Mouse (Mus musculus): Measurements from ENCODE around the gene Srsf6. TPM values are rescaled to one million over a fixed set of nuclear protein-coding genes. Genes with fewer than 3 reads are reported as not detected.
A peak's percentile ranks its signal among the peaks of the same experiment; 100 is the strongest.

Gene Srsf6
- polyA plus RNA-seq, 1 experiment from 2014 or later, result 254 TPM

DNA sequence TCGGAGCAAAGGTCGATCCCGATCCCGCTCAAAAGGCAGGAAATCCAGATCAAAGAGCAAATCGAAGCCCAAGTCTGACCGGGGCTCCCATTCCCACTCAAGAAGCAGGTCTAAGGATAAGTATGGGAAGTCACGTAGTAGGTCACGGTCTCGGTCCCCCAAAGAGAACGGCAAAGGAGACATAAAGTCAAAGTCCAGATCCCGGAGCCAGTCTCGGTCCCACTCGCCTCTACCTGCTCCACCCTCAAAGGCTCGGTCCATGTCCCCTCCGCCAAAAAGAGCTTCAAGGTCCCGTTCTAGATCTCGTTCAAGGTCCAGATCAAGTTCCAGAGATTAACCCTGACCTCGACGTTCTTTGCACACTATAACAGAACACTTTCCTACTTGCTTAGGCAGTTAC is 3.1 kb downstream of the Srsf6 start:
- no peak for ATAC-seq (ENCODE audit: insufficient number of reproducible peaks, insufficient read depth, low FRiP score, low TSS enrichment, low read depth)
- H3K9me3 ChIP-seq, result no peaks in the 10 kb centered on the region
- H3K9ac ChIP-seq, result no peak overlapping the region
- peaks cover 60% of the 10 kb centered on the region for H3K36me3 ChIP-seq
- no peak overlapping the region for H3K4me2 ChIP-seq
- H3K27me3 ChIP-seq, result peaks cover 4% of the 10 kb centered on the region
- H3K4me1 ChIP-seq, result peaks cover 9% of the 10 kb centered on the region
- no peak overlapping the region for H3K27ac ChIP-seq
- H3K4me3 ChIP-seq, result no peak overlapping the region
- 92% methylated on average over 19 of the region's 19 CpGs for WGBS

DNA sequence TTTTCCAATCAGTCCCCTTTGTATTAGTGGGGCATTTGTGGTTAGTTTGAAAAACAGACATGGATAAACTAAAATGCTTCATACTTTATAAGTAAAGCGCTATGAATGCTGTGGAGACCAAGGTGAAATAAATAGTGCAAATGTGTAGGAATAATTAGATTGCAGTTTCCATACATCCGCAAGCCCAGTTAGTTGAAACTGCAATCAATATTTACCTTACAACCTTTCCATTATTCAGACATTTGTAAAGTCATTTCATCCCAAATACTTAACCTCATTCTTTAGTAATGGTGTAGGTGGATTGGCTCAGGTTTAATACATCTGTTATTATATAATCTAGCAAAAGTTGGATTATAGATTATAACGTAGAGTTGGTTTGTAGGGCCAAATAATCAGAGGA is 4.4 kb downstream of the Srsf6 start:
- no peaks in the 10 kb centered on the region for H3K27me3 ChIP-seq
- no peak overlapping the region for H3K4me2 ChIP-seq
- 97% methylated on average over 3 of the region's 3 CpGs for WGBS
- H3K9me3 ChIP-seq, result no peaks in the 10 kb centered on the region
- ATAC-seq (ENCODE audit: insufficient number of reproducible peaks, insufficient read depth, low FRiP score, low TSS enrichment, low read depth), result no peak
- H3K4me1 ChIP-seq, result peaks cover 9% of the 10 kb centered on the region
- no peak overlapping the region for H3K27ac ChIP-seq
- H3K9ac ChIP-seq, result no peak overlapping the region
- no peak overlapping the region for H3K4me3 ChIP-seq
- peaks cover 68% of the 10 kb centered on the region for H3K36me3 ChIP-seq

DNA sequence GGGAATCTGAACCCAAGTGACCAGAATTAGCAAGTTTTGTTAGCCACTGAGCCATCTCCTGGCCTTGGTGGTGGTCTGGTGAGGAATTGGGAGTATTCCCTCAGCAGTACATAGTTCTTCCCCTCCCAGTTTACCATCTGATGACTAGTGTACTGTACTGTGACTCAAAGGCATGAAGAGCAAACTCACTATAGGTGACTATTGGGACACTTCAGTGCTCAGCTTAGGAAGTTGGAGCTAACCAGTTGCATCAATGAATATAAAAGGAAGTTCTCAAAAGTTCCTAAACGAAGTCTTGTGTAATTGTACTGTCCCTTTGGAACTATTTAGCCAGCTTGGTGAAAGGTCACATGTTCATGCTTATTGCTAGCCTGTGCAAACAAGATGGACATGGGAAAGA is 8.2 kb downstream of the Srsf6 start:
- no peak overlapping the region for H3K4me2 ChIP-seq
- H3K27me3 ChIP-seq, result peaks cover 30% of the 10 kb centered on the region
- H3K36me3 ChIP-seq, result peaks cover 49% of the 10 kb centered on the region
- no peak overlapping the region for H3K4me3 ChIP-seq
- no peak for ATAC-seq (ENCODE audit: insufficient number of reproducible peaks, insufficient read depth, low FRiP score, low TSS enrichment, low read depth)
- WGBS, result 71% methylated on average over 1 of the region's 1 CpGs
- H3K27ac ChIP-seq, result no peak overlapping the region
- peaks cover 19% of the 10 kb centered on the region for H3K4me1 ChIP-seq
- H3K9me3 ChIP-seq, result no peaks in the 10 kb centered on the region
- H3K9ac ChIP-seq, result no peak overlapping the region

DNA sequence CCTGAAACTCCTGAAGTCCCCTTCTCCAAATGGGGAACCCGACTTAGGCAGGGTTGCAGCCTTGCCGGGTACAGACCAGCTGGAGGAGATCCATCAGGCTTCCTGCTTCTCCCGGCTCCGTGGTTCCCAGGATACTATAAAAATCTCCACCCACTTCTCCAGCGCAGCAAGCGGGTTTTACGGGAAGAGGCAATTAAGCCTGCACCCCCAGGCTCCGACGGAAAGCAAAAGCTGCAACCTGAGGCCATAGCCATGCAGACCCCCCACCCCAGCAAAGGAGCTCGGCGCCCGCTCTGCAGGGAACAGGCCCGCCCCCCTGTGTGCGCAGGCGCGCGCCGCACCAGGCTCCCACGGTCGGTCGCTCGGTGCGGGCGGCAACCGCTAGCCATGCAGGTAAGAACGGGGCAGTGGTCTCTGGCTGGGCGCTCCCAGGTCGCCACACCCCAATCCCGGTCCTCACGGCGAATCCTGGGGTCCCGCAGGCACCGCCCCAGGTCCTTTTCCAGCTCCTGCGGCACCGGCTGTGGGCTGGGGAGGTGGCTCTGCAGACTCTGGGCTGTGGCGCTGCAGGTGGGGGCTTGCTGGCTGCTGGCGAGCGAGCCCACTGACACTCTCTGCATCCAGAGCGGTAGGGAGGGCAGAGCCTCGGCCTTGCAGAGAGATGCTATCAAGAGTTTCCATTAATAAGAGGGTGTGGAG is 12.0 kb downstream of the Srsf6 start, which contains the start of gene L3mbtl1:
L3mbtl1 (plus strand) TSS at position 325 of the 699 bp plus-strand sequence.
- Histone ChIP-seq H3K36me3 (peaks cover 19% of the 10 kb centered on the region), H3K9me3 (no peaks in the 10 kb centered on the region), H3K27ac (no peak within 1 kb of the TSS), H3K4me2 (peak within 1 kb of the TSS; percentile 99), H3K27me3 (peaks cover 36% of the 10 kb centered on the region), H3K9ac (peak within 1 kb of the TSS; percentile 71), H3K4me1 (peaks cover 19% of the 10 kb centered on the region), H3K4me3 (peak within 1 kb of the TSS; percentile 57)
- ATAC-seq (ENCODE audit: insufficient number of reproducible peaks, insufficient read depth, low FRiP score, low TSS enrichment, low read depth), result 0 out of 2 replicates have a peak, but pooled peaks have one; percentile 23
- under 1% methylated on average over 40 of the region's 40 CpGs for WGBS

DNA sequence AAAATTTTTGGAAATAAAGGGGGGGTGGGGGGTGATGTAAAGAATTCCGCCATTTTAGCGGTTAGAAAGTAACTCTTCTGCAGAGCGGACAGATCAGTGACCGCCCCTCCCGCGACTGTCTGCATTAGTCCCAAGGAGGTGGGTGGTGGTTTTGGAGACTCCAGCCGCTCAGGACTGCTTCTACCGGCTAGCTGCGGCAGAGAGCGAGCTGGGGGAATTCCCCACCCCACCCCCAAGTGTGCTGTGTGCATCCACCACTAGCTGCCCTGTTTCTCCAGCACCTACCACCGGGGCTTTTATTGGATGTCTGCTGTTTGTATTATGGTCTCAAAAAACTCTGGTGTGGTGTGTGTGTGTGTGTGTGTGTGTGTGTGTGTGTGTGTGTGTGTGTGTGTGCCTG is 12.6 kb downstream of the Srsf6 start:
- no peak for ATAC-seq (ENCODE audit: insufficient number of reproducible peaks, insufficient read depth, low FRiP score, low TSS enrichment, low read depth)
- peaks cover 12% of the 10 kb centered on the region for H3K36me3 ChIP-seq
- H3K9ac ChIP-seq, result 0 out of 2 replicates have a peak overlapping the region, but pooled peaks have one; percentile 71
- peak overlapping the region; percentile 99 for H3K4me2 ChIP-seq
- H3K27ac ChIP-seq, result no peak overlapping the region
- peaks cover 19% of the 10 kb centered on the region for H3K4me1 ChIP-seq
- H3K27me3 ChIP-seq, result peaks cover 36% of the 10 kb centered on the region
- no peaks in the 10 kb centered on the region for H3K9me3 ChIP-seq
- peak overlapping the region; percentile 57 for H3K4me3 ChIP-seq
- 8% methylated on average over 11 of the region's 11 CpGs for WGBS

DNA sequence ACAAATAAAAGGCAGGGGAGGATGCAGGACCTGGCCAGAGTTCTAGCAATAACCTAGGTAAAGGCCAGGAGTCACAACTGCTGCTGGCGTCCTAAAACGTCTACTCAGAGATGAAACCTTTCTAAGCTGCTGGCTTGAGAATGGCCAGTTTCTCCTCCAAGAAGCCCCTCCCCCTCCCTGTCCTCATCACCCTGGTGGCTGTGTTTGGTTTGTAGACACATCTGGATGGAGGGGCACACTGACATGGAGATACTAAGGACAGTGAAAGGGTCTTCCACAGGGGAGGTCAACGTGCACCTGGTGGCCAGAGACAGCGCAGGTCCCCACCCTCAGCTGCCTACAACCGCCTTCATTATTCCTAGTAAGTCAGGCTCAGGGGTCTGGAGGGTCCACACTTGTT is 15.6 kb downstream of the Srsf6 start:
- ATAC-seq (ENCODE audit: insufficient number of reproducible peaks, insufficient read depth, low FRiP score, low TSS enrichment, low read depth), result no peak
- H3K4me3 ChIP-seq, result no peak overlapping the region
- H3K9me3 ChIP-seq, result no peaks in the 10 kb centered on the region
- no peak overlapping the region for H3K4me2 ChIP-seq
- H3K27ac ChIP-seq, result no peak overlapping the region
- H3K4me1 ChIP-seq, result peaks cover 14% of the 10 kb centered on the region
- no peak overlapping the region for H3K9ac ChIP-seq
- WGBS, result 85% methylated on average over 5 of the region's 5 CpGs
- H3K36me3 ChIP-seq, result no peaks in the 10 kb centered on the region
- H3K27me3 ChIP-seq, result peaks cover 28% of the 10 kb centered on the region

DNA sequence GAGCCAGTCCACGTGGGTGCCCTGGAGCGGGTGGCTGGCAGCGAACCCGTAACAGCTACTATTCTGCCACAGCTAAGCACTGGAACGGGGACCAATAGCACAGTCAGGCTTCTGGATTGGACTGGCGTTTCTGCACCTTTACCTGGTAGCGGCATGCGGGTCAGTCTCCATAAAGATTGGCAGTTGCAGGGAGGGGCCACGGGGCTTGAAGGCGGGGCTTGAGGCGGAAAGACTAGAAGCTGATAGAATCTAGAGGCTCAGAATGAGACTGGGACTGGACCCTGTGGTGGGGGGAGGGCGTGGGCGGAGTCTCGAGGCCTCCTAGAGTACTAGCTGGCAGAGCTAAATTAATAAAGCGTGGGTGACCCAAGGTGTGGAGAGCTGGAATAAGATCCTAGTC is 16.4 kb downstream of the Srsf6 start:
- 35% methylated on average over 15 of the region's 15 CpGs for WGBS
- no peak overlapping the region for H3K9ac ChIP-seq
- H3K36me3 ChIP-seq, result no peaks in the 10 kb centered on the region

DNA sequence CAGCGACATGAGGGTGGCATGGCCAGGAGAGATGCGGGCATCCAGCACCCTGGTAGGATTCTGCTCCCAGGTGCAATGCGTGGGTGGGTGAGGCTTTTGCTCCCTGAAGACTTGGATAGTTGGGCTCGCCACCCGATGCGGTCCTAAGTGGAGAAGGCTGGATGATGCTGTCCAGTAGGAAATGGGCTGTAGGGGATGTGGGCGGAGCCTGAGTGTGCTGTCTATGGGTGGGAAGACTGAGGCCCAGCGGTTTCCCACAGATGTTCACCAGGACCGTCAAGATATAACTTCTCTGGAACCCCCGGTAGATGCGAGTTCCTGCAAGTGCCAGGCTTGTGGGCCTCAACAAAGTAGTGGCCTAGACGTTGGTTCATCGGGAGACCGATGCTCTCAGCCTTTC is 16.9 kb downstream of the Srsf6 start:
- Histone ChIP-seq H3K27ac (no peak overlapping the region), H3K9me3 (no peaks in the 10 kb centered on the region), H3K9ac (no peak overlapping the region), H3K36me3 (no peaks in the 10 kb centered on the region), H3K4me1 (peaks cover 7% of the 10 kb centered on the region), H3K4me2 (peak overlapping the region; percentile 56), H3K4me3 (peak overlapping the region; percentile 28), H3K27me3 (peaks cover 20% of the 10 kb centered on the region)
- ATAC-seq (ENCODE audit: insufficient number of reproducible peaks, insufficient read depth, low FRiP score, low TSS enrichment, low read depth), result no peak
- 58% methylated on average over 14 of the region's 14 CpGs for WGBS

More for the DNA sequence above, 16.4 kb downstream of the Srsf6 start:
- Histone ChIP-seq H3K27ac (no peak overlapping the region), H3K9me3 (no peaks in the 10 kb centered on the region), H3K4me1 (peaks cover 11% of the 10 kb centered on the region), H3K4me2 (peak overlapping the region; percentile 56), H3K27me3 (peaks cover 24% of the 10 kb centered on the region), H3K4me3 (peak overlapping the region; percentile 28)
- no peak for ATAC-seq (ENCODE audit: insufficient number of reproducible peaks, insufficient read depth, low FRiP score, low TSS enrichment, low read depth)

DNA sequence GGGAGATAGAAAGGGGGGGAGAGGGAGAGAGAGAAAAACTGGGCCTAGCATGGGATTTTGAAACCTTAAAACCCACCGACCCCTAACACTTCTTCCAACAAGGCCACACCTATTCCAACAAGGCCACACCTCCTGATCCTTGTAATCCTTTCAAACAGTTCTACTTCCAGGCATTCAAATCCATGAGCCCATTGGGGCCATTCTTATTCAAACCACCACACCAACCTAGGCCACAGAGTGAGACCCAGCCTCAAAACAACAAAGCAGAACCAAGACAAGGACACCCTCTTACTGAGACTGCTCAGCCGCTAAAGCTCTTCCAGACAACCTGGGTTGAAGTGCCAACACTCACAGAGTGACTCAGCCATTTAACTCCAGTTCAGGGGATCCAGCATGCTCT is 19.4 kb downstream of the Srsf6 start:
- no peak overlapping the region for H3K4me3 ChIP-seq
- no peaks in the 10 kb centered on the region for H3K9me3 ChIP-seq
- ATAC-seq (ENCODE audit: insufficient number of reproducible peaks, insufficient read depth, low FRiP score, low TSS enrichment, low read depth), result no peak
- H3K4me2 ChIP-seq, result no peak overlapping the region
- WGBS, result 93% methylated on average over 2 of the region's 2 CpGs
- H3K9ac ChIP-seq, result no peak overlapping the region
- 0 out of 2 replicates have a peak, but pooled peaks cover 3% of the 10 kb centered on the region for H3K27me3 ChIP-seq
- no peaks in the 10 kb centered on the region for H3K36me3 ChIP-seq
- no peak overlapping the region for H3K27ac ChIP-seq
- no peaks in the 10 kb centered on the region for H3K4me1 ChIP-seq

DNA sequence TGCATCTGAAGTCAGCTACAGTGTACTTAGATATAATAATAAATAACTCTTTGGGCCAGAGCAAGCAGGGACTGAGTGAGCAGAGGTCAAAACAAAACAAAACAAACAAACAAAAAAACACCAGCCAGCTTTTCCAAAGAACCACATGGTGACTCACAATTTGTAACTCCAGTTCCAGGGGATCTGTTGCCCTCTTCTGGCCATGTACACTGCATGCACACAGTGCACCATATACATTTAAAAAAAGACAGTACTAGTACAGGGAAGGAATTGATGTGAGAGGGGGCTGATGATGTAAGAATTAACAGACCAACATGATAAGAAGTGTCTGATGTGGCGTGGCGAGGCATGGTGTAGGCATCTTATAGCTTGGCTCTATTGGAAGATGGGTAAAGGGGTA is 25.5 kb downstream of the Srsf6 start:
- Histone ChIP-seq H3K4me3 (no peak overlapping the region), H3K9me3 (no peaks in the 10 kb centered on the region), H3K27ac (no peak overlapping the region), H3K4me1 (no peaks in the 10 kb centered on the region), H3K9ac (no peak overlapping the region), H3K4me2 (no peak overlapping the region), H3K36me3 (no peaks in the 10 kb centered on the region), H3K27me3 (no peaks in the 10 kb centered on the region)
- ATAC-seq (ENCODE audit: insufficient number of reproducible peaks, insufficient read depth, low FRiP score, low TSS enrichment, low read depth), result no peak
- WGBS, result 93% methylated on average over 2 of the region's 2 CpGs

DNA sequence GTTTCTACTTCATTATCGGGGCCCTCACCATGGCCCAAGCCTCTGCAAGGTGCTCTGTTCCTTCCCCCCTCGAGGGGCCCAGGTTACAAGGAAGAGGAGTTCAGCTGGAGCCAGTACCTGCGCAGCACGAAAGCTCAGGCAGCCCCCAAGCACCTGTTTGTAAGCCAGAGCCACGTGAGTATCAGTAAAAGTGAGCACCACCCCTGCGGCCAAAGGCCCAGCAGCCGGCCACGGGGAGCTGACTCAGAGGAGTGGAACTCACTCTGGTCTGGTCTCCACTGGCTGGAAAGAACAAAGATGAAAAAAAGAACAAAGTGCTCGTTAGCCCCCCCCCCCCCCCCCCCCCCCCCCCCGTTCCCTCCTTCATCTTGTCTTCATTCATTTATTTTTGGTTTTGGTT is 30.0 kb downstream of the Srsf6 start:
- Histone ChIP-seq H3K4me1 (no peaks in the 10 kb centered on the region), H3K4me2 (no peak overlapping the region), H3K9me3 (no peaks in the 10 kb centered on the region), H3K27ac (no peak overlapping the region), H3K9ac (no peak overlapping the region), H3K4me3 (no peak overlapping the region), H3K27me3 (no peaks in the 10 kb centered on the region), H3K36me3 (no peaks in the 10 kb centered on the region)
- 67% methylated on average over 9 of the region's 10 CpGs for WGBS
- ATAC-seq (ENCODE audit: insufficient number of reproducible peaks, insufficient read depth, low FRiP score, low TSS enrichment, low read depth), result no peak

DNA sequence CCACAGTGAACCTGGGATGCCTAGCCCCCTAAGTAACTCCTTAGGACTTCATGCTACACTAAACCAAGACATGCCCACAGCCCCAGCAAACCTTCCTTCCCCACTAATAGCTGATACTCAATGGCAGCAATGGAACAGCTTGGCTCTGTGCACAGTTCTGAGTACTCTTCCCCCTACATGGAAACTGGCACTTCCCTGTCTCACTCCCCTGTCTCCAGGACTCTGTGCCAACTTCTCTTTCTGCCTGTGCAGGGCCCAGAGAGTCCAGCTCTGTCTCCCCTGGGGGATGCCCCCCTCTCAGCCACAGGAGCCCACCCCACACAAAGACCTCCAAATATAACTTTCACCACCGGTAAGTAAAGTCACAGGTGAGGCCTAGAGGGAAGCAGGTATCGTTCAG is 35.4 kb downstream of the Srsf6 start:
- Histone ChIP-seq H3K9me3 (no peaks in the 10 kb centered on the region), H3K27ac (no peak overlapping the region), H3K4me2 (no peak overlapping the region), H3K4me3 (no peak overlapping the region), H3K27me3 (no peaks in the 10 kb centered on the region), H3K36me3 (no peaks in the 10 kb centered on the region), H3K4me1 (no peaks in the 10 kb centered on the region), H3K9ac (no peak overlapping the region)
- WGBS, result 86% methylated on average over 2 of the region's 2 CpGs
- no peak for ATAC-seq (ENCODE audit: insufficient number of reproducible peaks, insufficient read depth, low FRiP score, low TSS enrichment, low read depth)
